Mouse (Mus musculus) lung, postnatal 0 days (tissue): Measurements from ENCODE around the gene Cela1.

Source experiments
- CTCF ChIP-seq: IDR thresholded peaks from 2 replicates; pipeline ENCODE4 v1.5.1; 2016; ENCODE audit warnings: antibody characterized with exemption, mild to moderate bottlenecking
- EP300 ChIP-seq: IDR thresholded peaks from 2 replicates; pipeline ENCODE4 v1.6.1; 2016; ENCODE audit warnings: antibody characterized with exemption, mild to moderate bottlenecking, control low read depth

GRCm38 (mm10) chr15:100646161-100646560, 41.6 kb downstream of the Cela1 start:
- TF ChIP-seq CTCF (no peak), EP300 (no peak)
